Mouse (Mus musculus): ENCODE results near the gene Alox5ap.

The Alox5ap gene

DNA sequence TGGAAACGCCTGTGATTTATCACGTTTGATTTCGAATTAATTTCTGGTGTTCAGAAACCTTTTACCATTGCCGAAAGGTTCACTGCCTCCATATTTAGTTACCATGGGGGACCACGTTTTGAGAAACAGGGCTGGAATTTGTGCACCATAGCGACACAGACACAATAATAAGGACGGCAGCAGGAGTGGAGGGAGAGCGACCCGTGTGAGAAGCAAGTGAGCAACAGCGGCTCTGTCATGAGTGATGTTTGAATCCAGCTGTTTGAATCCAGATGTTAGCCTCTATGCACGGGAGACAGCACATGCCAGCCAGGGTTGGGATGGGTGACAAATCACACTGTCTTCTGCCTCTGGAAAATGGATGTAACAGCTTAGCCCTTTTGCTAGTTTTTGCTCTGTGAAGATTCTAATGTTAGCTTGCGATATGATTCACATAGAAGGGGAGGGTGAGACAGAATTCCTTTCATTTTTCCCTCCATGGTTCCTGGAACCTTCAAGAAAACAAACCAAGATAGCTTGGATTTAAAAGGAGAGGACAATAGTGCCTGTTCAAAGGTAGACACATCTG lies 50.0 kb downstream of the Alox5ap start:
- DNase-seq (ENCODE audit: low spot score in 2 of 2), result no peak

DNA sequence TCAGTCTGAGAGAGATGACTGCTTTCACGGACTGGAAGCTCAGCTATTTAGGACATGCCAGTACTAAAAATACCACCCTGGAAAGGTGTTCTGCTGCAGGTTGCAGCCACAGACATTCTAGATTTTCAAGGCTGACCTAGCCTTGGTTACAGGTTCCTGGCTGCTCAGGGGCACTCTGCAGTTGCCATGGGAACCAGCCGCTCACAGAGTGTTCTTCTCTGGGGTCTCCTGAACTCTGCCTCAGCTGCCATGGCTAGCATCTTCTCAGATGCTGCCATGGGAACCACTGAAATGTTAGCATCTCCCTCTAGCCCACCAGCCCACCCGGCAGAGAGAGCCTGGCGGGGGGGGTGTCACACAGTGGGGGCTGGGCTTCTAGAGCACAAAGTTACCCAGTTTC lies 52.4 kb downstream of the Alox5ap start:
- DNase-seq (ENCODE audit: low spot score in 2 of 2), result no peak

DNA sequence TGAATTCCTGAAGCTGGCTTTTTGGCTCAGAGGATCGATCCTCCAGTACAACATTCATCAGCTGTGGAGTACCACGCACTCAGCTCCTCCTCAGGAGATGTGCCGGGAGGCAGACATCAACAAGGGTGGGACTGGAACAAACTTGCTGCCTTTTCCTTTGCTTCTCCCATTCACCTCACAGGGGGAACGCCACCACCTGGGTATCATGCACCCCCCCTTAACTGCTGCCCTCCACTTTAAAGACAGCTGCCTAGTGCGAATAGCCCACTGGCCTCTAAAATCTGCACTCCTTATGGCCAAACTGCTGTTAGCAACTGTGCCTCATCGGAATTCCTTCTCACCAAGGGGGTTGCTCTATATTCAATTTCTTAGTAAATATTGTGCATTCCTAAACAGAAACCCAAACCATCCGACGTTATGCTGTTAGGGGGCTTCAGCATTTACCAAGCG lies 55.3 kb downstream of the Alox5ap start:
- DNase-seq (ENCODE audit: low spot score in 2 of 2), result no peak

DNA sequence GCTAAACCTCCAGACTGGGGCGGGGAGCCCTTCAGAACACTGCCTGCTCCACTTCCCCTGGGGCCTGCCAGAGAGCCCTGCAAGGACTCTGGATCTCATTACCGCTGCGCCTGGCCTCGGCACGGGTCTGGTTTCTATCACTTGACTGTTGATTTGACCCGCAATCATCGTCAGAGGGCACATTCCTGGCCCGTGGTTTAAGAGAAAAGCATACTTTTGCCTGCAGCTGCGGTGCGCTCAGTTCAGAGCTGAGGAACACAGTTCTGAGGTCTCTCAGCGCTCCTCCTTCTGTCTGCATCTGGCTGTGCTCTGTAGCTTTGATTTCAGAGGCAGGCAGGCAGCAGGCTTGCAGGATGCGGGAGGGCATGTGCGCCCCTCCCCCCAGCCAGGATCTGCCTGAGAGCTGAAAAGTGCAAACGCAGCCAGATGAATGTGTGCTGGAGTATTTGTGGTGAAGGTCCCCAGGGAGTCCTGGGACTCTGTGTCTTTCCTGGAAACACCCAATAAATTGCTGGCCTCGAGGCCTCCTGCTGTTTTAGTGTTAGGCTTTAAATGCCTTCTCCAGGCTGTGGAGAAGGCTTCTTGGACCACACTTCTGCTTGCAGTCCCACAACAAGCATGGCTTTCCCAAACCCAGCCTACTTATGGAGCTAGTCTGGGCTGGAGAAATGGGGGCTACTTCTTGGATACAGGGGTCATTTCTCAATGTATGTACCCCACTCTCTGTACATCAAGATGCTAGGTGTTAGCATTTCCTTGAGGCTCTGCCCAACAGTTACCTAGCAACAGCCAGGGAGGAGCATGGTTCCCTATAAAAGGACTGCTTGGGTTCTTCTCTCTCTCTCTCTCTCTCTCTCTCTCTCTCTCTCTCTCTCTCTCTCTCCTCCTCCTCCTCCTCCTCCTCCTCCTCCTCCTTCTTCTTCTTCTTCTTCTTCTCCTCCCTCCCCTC lies 56.2 kb downstream of the Alox5ap start:
- DNase-seq (ENCODE audit: low spot score in 2 of 2), result peak; percentile 74 to 79

DNA sequence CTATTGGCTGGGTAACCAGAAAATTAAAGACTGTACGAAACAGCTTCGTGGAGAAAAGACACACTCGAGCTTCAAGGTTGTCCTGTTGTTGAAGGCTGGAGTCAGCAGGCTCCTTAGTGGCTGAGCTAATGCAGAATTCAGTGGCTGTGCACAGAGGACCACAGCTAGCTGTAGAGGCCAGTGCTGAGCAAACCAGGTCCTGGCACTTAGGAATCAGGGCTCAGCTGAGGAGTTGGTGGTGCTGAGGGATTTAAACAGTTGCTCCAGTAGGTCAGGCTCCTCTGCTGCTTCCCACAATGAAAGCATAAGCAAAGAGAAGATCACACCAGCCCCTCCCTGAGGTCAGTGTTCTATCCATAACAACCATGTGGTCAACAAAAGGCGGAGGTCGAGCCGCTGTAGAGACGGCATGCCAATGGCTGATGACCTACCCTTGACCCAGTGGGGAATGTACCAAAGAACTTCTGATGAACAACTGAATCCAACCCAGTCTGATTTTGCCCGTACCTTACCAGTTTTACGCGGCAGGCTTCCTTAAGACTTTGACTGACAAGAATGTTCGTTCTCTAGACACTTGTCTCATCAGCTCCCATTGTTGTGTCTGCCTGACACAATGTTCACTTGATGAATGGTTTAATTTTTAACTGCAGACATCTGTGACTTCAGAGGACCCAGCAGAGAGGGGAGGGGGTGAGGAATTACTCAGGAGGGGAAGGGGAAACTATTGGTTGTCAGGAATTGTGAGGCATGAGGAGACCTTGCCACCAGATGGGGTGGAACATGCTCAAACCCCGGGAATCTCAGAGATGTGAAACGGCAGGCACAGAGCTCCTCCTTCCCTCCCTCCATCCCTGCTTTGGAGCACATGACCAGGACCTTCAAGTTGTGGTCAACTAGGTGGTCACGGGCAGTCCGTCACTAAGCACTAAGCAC lies 57.6 kb downstream of the Alox5ap start:
- no peak for DNase-seq (ENCODE audit: low spot score in 2 of 2)

DNA sequence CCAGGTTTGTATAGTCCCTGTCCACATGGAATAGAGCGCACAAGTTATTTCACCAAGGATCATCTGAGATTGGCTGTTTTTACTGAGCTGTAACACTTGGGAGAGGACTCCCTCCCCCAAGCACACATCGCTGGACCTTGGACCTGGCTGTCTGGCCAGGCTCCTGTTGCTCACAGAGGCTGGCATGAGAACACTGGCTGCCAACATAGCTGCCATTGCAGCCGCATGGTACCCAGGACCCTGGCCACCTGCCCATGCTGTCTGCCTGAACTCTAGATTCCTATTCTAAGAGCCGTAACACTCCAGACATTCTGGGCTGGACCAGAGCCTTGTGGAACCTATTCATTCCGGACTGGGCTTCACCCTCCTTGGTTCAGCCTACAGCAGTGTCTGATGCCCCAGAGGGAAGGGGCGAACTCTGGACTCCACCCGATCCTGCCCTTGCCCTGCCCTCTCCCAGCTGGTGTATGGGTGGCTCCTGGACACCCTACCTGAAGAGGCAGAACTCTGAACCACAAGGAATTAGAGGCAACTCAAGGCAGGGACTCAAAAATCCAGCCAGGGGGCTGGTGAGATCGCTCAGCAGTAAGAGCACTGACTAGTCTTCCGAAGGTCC lies 58.5 kb downstream of the Alox5ap start:
- no peak for DNase-seq (ENCODE audit: low spot score in 2 of 2)

DNA sequence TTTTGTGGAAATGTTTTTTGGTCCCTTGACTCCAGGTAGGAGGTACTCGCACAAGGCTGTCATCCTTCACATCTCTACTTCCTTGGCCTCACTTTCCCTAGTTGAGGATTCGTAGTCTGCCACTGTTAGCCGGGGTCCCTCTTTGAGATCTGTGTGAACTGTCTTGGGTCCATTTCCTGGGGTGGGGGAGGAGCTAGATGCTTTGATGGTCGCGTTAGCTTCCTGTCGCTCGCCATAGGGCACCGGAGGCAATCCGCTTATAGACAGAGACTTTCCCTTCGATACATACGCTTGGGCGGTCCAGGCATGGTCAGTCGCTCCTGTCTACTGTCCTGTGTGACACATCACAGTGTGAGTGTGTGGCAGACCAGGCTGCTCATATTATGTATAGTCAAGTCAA lies 60.2 kb downstream of the Alox5ap start:
- DNase-seq (ENCODE audit: low spot score in 2 of 2), result no peak

DNA sequence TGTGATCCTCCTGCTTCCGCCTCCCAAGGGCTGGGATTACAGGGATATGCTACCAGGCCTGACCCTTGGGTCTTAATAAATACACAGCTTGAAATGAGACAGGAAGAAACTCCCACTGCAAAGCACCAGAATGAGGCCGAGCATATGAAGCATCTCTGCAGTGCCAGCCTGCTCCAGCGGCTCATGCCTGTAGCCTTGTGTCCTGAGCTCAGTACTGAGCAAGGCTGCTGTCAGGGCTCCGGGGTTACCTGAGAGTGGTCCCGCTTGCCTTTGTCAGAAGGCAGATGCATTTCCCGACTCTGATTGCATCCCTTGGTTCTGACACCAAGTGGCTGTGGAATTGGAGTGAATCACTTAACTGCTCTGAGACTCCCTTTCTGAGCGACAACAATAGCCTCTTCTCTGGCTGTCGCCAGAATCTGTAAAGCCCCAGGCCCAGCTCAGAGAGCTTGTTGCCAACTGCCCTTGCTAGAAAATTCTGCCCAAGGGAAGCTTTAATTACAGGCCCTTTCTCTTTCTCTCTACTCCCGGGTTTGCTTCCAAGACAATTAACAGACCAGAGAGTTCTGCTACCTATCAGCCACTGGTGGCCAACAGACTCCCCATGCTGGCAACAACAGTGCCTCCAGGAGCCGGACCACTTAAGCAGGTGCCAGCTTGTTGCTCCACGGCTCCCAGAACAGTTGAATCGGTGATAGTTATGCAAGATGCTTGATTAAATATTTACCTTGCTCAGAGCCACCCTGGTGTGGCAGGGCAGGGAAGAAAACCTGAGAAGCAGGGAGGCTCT lies 64.7 kb downstream of the Alox5ap start:
- DNase-seq (ENCODE audit: low spot score in 2 of 2), result no peak

DNA sequence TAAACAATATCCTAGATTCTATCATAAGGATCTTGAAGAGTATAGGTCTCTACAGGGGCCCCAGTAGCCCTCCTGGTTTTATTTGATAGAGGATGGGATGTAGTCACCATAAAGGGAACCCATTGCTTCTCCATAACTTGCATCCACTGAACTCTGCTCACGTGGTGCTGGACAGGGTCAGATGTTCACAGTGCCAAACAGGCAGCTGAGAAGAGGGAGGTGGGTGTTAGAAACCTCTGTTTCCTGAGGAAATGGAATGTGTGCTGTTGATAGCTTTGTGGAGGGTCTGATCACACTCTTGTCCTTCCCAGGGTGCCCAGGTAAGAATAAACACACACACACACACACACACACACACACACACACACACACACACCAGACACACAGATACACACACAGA lies 66.0 kb downstream of the Alox5ap start:
- no peak for DNase-seq (ENCODE audit: low spot score in 2 of 2)

DNA sequence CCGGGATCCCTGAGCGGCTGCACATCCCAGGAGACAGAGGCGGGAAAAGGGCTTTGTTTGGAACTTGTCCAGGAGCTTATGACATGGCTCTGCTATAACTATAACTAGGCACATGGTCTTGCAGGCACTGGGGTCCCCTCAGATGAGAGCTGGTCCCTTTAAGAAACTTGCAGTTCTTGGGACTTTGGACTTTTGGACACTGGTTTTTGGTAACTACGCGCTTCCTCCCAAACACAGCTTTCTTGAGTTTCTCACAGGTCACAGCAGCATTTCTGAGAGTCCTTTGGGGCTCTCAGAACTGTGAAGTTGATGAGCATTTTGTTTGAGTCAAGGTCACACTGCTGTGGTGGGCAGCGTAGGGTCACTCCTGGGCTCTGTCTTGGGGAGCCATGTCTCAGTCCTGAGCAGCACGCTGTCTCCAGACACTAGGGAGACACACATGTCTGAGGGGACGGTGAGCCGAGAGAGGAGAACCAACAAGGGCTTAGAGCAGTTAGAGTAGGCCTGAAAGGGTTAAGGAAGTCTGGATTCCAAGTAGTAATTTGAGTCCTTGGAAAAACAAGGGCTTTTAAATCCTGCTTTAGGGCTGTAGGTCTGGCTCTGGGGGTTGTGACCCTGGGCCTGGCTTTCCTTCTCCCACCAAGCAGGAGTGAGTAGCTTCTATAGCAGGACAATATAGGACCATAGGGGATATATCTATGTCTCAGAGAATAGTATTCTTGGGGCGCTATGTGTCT lies 67.0 kb downstream of the Alox5ap start:
- no peak for DNase-seq (ENCODE audit: low spot score in 2 of 2)

DNA sequence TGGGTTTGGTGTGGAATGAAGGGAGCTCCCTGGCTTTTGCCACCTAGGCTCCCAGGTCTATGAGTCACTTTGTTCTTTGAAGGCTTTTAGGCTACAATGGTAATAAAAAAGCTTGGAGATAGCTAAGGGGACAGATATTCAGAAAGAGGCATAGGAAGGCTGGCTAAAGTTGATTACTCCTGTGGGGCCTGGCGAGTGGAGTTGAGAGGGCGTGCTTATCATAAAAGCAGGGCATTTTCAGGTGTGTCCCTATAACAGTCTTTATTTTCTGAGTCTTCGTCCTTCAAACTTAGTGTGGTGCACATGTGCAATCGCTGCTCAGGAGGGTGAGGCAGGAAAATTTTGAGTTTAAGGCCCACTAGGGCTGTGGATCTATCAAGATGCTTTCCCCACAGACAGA lies 68.2 kb downstream of the Alox5ap start:
- DNase-seq (ENCODE audit: low spot score in 2 of 2), result no peak

DNA sequence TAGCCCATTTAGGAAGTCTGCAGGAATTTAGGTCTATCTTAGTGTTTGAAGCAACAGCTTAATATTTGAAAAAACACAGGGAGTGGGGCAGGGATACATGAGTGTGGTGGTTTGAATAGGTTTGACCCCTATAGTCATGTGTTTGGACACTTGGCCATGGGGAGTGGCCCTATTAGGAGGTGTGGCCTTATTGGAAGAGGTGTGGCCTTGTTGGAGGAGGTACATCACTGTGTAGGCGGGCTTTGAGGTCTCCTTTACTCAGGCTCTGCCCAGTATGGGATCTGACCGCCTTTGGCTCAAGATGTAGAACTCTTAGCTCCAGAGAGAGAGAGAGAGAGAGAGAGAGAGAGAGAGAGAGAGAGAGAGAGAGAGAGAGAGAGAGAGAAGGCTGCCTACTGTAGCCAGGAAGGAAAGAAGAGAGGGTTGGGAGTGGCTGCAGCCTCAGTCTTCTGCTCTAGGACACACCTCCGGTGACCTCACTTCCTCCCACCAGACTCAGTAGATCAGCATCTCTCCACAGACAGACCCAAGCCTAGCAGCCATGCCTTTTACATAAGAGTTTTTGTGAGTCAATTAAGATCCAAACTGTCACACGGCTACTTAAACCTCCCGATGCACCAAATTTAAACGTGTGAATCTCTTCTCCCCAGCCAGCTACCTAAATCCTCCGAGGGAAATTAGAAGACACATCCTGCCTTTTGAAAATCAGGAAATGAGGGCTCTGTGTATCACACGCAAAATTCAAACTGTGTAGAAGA lies 69.6 kb downstream of the Alox5ap start:
- no peak for DNase-seq (ENCODE audit: low spot score in 2 of 2)

DNA sequence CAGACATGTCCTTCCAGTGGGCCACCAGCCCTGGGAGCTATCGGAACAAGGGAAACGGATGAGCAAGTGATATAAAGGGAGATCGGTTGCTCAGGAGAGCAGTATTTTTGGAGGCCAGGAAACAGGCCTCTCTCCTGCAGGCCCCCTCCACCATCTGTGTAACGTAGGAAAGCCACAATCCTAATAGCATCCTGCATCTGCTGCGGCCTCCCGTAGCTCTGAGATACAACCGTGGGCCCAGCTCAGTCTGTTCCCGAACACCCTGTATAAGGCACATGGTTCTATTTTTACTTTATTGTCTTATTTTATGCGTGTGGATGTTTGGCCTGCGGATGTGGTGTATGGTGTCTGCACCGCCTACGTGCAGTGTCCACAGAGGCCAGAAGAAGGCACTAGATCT lies 70.4 kb downstream of the Alox5ap start:
- no peak for DNase-seq (ENCODE audit: low spot score in 2 of 2)

DNA sequence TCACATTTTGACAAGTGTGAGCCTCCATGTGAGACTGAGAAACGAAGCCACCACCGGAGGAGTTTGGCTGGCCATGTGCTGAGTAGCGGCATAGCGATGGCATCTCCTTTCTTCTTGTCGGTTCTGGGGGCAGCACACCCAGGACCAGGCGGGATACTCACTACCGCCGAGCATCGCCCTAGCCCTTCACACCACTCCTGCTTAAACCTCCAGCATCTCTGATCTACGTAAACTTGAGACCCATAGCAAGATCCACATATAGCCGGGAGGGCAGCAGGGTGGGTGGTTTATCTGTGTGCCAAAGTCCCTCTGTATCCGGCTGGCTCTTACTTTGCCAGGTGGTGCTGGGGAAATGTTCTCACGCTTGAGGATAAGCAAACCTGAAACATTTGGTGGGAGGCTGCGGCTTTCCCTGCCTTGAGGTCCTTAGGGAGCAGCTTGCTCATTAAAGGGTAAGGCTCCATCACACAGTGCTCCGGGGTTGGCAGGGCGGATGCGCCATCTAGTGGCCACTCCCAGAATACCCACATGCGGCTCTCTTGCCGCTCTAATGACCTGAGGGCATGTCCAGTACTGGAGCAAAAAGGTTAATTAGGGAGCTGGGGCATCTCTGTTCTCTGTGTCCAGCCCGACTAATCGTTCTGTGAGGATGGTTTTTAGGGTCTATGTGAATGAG lies 71.1 kb downstream of the Alox5ap start:
- peak in 1 of 2 experiments; percentile 77 for DNase-seq (ENCODE audit: low spot score in 2 of 2)

DNA sequence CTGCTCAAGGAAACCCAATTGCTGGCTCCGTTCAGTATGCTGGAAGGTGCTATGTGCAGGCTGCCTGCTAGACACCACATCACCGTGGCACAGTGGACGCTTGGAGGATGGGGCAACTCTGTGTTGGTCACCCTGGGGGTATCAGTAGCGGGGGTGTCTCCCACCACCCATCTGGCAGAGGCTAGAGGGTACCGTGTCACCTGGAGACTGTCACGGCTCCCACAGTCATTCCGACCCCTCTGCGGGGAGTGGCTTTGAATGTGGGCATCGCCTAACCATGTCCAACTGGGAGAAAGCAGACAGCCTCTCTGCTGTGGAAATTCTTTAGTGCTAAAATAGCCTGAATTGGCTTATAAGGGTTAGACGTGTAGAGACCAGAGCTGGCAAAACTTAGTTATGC lies 72.6 kb downstream of the Alox5ap start:
- DNase-seq (ENCODE audit: low spot score in 2 of 2), result no peak

All from frontal cortex, postnatal 10 days (tissue).